Mouse (Mus musculus) cortical plate, adult 2 months (tissue): ENCODE results near the gene Hoxb5. TPM values are rescaled to one million over a fixed set of nuclear protein-coding genes. Genes with fewer than 3 reads are reported as not detected.

Source experiments
- H3K27ac ChIP-seq: fragments of 200-500 bp; 2 replicates; pipeline ENCODE4 v1.5.1; 2012; ENCODE audit warnings: low read length, control low read depth, inconsistent platforms; ENCODE audit not compliant: insufficient read depth
- H3K4me1 ChIP-seq: fragments of 200-500 bp; 2 replicates; pipeline ENCODE4 v1.6.1; 2011; ENCODE audit warnings: low read length; ENCODE audit not compliant: control insufficient read depth, insufficient read depth
- H3K4me3 ChIP-seq: fragments of 200-500 bp; 2 replicates; pipeline ENCODE4 v1.5.1; 2011; ENCODE audit warnings: mild to moderate bottlenecking, low read length, control low read depth; ENCODE audit not compliant: insufficient read depth
- CTCF ChIP-seq: fragments of 200-500 bp; IDR thresholded peaks from 2 replicates; pipeline ENCODE4 v1.5.1; 2011; ENCODE audit warnings: mild to moderate bottlenecking, control low read depth, low read length; ENCODE audit not compliant: insufficient read depth; ENCODE audit errors: extremely low read depth
- POLR2A ChIP-seq: fragments of 200-500 bp; IDR thresholded peaks from 2 replicates; pipeline ENCODE4 v1.6.1; 2011; ENCODE audit warnings: mild to moderate bottlenecking, low read length, control low read depth; ENCODE audit not compliant: insufficient read depth; ENCODE audit errors: extremely low read depth
- polyA plus RNA-seq: library from polyadenylated mRNA; depleted of rRNA; stranded (reverse); fragments of >200 nt; gene quantifications from 2 replicates; pipeline ENCODE4 v1.2.3, GENCODE M21; 2012; rRNA removed

Hoxb5 gene
- polyA plus RNA-seq, 1 experiment, result not detected

DNA sequence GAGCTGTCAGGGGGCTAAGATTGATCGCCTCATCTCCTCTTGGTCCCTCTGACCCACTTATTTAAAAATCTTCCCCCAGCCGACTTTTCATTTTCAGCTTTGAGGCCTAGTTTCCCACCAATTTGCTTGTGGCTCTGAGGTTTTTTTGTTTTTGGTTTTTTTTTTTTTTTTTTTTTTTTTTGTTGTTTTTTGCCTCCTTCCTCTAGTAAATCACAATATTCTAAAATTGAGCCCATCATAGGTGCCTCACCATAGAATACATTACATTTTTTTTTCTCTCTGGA lies 47.1 kb downstream of the Hoxb5 start, which contains the start of gene Hoxb2:
TSS of gene Hoxb2 (plus strand) at position 185 of the 284 bp plus-strand sequence.
- Histone ChIP-seq H3K4me1 (no peaks in the 10 kb centered on the region), H3K4me3 (no peak within 1 kb of the TSS)
- TF ChIP-seq CTCF, result no peak
- TF ChIP-seq POLR2A, result no peak

GRCm38 (mm10) chr11:96350791-96351190 lies 47.7 kb downstream of the Hoxb5 start:
- no peaks in the 10 kb centered on the region for H3K4me1 ChIP-seq
- H3K4me3 ChIP-seq, result no peak overlapping the region
- TF ChIP-seq POLR2A (no peak), CTCF (no peak)
- H3K27ac ChIP-seq, result no peak overlapping the region

More for the DNA sequence above, 47.1 kb downstream of the Hoxb5 start, which contains the start of gene Hoxb2:
- no peak within 1 kb of the TSS for H3K27ac ChIP-seq

DNA sequence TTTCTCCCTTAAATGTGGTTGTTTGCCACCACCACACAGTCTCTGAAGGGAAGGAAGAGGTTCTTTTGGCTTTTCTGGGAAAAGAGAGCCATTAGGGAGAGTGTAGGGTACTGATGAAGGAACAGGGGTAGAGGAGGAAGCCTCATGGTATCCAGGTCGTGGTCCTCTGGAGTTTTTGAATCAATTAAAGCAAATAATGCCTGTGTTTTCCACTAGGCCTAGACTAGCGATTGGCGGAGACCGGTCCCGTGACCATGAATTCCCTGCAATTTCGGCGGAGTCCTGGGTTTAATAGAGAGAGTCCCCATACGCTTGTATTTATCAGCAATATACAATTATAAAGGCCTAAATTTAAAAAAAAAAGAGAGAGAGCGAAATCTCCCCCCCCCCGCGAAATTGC lies 48.2 kb downstream of the Hoxb5 start:
- no peak for TF ChIP-seq CTCF
- no peak for TF ChIP-seq POLR2A
- H3K4me1 ChIP-seq, result no peaks in the 10 kb centered on the region
- no peak overlapping the region for H3K4me3 ChIP-seq
- H3K27ac ChIP-seq, result no peak overlapping the region

DNA sequence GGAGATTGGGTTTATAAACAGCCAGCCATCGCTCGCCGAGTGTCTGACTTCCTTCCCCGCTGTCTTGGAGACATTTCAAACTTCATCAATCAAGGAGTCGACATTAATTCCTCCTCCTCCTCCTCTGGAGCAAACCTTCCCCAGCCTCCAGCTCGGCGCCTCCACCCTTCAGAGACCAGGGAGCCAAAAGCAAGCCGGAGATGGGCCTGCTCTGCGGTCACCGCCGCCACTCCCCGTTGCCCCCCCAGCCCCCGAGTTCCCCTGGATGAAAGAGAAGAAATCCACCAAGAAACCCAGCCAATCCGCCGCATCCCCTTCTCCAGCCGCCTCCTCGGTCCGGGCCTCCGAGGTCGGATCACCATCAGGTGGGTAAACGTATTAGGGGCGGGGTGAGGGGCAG lies 48.7 kb downstream of the Hoxb5 start:
- no peak for TF ChIP-seq POLR2A
- no peak for TF ChIP-seq CTCF
- Histone ChIP-seq H3K27ac (no peak overlapping the region), H3K4me3 (no peak overlapping the region), H3K4me1 (no peaks in the 10 kb centered on the region)

- no peaks in the 10 kb centered on the region for H3K4me1 ChIP-seq
- H3K4me3 ChIP-seq, result no peak overlapping the region
- no peak overlapping the region for H3K27ac ChIP-seq
- TF ChIP-seq POLR2A, result no peak
- TF ChIP-seq CTCF, result no peak
These were observed 49.8 kb downstream of the Hoxb5 start for GRCm38 (mm10) chr11:96352691-96353521.

DNA sequence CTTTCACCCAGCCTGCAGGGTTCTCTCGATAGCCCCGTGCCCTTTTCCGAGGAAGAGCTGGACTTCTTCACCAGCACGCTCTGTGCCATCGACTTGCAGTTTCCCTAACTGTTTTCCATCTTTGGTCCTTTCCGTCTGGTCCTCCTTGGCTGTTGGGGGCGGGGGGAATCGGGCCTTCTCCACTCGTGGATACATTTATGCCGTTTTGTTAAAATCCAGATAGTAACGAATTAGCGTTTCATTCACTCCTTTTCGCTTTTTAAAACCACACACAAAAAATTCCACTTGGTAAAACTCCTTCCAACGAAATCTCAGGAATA lies 50.3 kb downstream of the Hoxb5 start:
- H3K4me1 ChIP-seq, result no peaks in the 10 kb centered on the region
- H3K27ac ChIP-seq, result no peak overlapping the region
- H3K4me3 ChIP-seq, result no peak overlapping the region
- TF ChIP-seq POLR2A (no peak), CTCF (no peak)

DNA sequence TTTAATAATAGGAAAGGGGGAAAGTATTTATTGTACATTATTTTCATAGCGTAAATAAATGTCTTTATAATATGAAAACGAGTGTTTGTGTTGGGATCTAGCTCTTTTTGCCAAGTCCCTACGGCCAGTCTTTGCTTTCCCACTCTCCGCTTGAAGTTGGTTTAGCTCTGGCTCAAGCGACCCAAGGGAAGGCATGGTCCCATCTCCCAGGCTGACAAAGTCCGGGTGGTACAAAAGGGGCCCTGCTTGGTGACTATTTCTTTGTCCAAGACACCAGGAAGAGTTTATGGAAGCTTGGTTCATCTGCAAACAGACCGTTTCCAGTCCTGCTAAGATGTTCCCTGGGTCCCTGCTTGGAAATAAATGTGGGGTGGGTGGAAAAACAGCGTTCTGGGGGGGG lies 50.8 kb downstream of the Hoxb5 start:
- no peak overlapping the region for H3K4me3 ChIP-seq
- no peaks in the 10 kb centered on the region for H3K4me1 ChIP-seq
- TF ChIP-seq POLR2A (no peak), CTCF (no peak)
- H3K27ac ChIP-seq, result no peak overlapping the region

DNA sequence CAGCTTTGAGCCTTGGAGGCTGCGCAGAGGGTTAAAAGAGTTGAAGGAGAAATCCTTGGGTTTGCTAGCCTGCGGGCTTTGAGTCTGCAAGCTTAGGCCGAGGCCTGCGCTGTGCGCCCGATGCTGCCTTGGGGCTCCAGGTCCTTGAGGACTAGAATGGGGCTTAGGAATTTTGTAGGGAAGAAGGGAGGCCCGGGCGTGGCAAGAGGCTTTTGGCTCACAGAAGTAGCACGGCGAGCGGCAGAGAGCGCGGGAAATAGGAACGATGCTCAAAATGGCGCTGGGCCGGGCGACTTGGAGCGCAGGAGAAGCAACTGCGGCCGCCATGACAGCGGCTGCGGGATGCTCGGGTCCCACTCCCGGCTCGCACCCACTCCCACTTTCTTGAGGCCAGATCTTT lies 51.2 kb downstream of the Hoxb5 start:
- no peaks in the 10 kb centered on the region for H3K4me1 ChIP-seq
- H3K27ac ChIP-seq, result no peak overlapping the region
- TF ChIP-seq POLR2A (no peak), CTCF (no peak)
- H3K4me3 ChIP-seq, result no peak overlapping the region

GRCm38 (mm10) chr11:96354801-96355311 lies 51.7 kb downstream of the Hoxb5 start:
- TF ChIP-seq POLR2A (no peak), CTCF (no peak)
- no peak overlapping the region for H3K4me3 ChIP-seq
- H3K4me1 ChIP-seq, result no peaks in the 10 kb centered on the region
- no peak overlapping the region for H3K27ac ChIP-seq

Other genes starting within 250 kb of the Hoxb5 start
- 47.7 and 49.4 TPM in 2 replicates for gene Ube2z, start 237.9 kb upstream of the Hoxb5 start, polyA plus RNA-seq
- gene Atp5g1, start 227.7 kb upstream of the Hoxb5 start, polyA plus RNA-seq, result 448 and 494 TPM in 2 replicates
- not detected in 2 replicates for gene Calcoco2, start 191.4 kb upstream of the Hoxb5 start, polyA plus RNA-seq
- gene Ttll6, start 169.6 kb upstream of the Hoxb5 start, polyA plus RNA-seq, result 0.15 and 0.27 TPM in 2 replicates
- gene Hoxb13, start 109.0 kb upstream of the Hoxb5 start, polyA plus RNA-seq, result not detected in 2 replicates
- gene Hoxb9, start 31.9 kb upstream of the Hoxb5 start, polyA plus RNA-seq, result not detected in 2 replicates
- gene Hoxb8, start 21.4 kb upstream of the Hoxb5 start, polyA plus RNA-seq, result not detected in 2 replicates
- not detected in 2 replicates for gene Hoxb7, start 16.7 kb upstream of the Hoxb5 start, polyA plus RNA-seq
- gene Hoxb6, start 10.9 kb upstream of the Hoxb5 start, polyA plus RNA-seq, result not detected in 2 replicates
- 0.04 TPM in 1 of 2 replicates, not detected in the other for gene Hoxb4, start 14.9 kb downstream of the Hoxb5 start, polyA plus RNA-seq
- gene Hoxb3, start 20.0 kb downstream of the Hoxb5 start, polyA plus RNA-seq, result not detected in 2 replicates
- gene Hoxb2, start 47.2 kb downstream of the Hoxb5 start, polyA plus RNA-seq, result not detected in 2 replicates
- gene Hoxb1, start 62.4 kb downstream of the Hoxb5 start, polyA plus RNA-seq, result not detected in 2 replicates
- gene Skap1, start 161.3 kb downstream of the Hoxb5 start, polyA plus RNA-seq, result 3.0 and 3.4 TPM in 2 replicates